Comparison of ENCODE assay signal across 9 mouse cellular contexts in the genomic region with DNA sequence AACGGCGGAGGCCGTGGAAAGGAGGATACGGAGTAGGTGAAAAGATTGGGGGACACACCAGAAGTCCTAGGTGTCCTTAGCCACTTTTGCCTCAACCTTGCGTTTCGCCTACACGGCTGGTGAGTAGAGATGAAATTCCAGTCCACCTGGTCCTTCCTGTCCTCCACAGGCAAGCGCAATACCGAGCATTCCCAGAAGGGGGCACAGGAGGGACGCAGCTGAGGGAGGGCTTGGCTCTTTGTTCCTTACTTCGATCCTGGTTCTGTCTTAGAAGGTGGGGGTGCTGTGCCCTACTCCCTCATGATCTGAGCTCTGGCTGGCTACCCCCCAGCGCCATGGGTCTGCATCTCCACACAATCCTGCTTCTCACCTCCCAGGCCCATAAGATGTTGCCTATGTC. TPM values are rescaled to one million over a fixed set of nuclear protein-coding genes. Genes with fewer than 3 reads are reported as not detected.
DNase-seq lines count a peak whose midpoint lies in the region; ATAC-seq and TF ChIP-seq lines count a peak whose summit lies in the region.
"Had no signal": no experiment of that assay in that cellular context is flagged by ENCODE, and none has a peak within 500 bp of the region (broad histone marks: within the 10 kb centered on the region; RNA-seq: fewer than 3 reads in every experiment).

No protein-coding gene starts in this region.

- no peak overlapping the region for H3K27ac ChIP-seq in ES-E14 (ENCODE audit: insufficient read depth, low read depth, low read length, poor library complexity, severe bottlenecking)
- H3K27ac ChIP-seq in cerebellum, adult 2 months (ENCODE audit: insufficient read depth, low read length): no peak overlapping the region
- no peak overlapping the region for H3K27ac ChIP-seq in gastrocnemius, adult 2 months
- H3K27ac ChIP-seq in small intestine, adult 2 months (ENCODE audit: insufficient read depth, low read depth, low read length): no peak overlapping the region
- H3K27ac ChIP-seq: heart, embryonic 13.5 days had no signal

- 0 out of 2 replicates have a peak overlapping the region, but pooled peaks have one; percentile 39 for H3K9ac ChIP-seq in ES-E14 (ENCODE audit: insufficient read depth, low read depth, low read length, poor library complexity, severe bottlenecking)
- H3K9ac ChIP-seq: heart, embryonic 13.5 days had no signal

- peaks cover 0 to 3% of the 10 kb centered on the region in 2 experiments; a peak in 1 of 4 replicates for H3K4me1 ChIP-seq in ES-E14 (ENCODE audit: control insufficient read depth in 2 of 2, insufficient read depth in 2 of 2, low read length in 2 of 2, poor library complexity in 1 of 2)
- H3K4me1 ChIP-seq in cerebellum, adult 2 months (ENCODE audit: control insufficient read depth, insufficient read depth, low read length): peaks cover 19% of the 10 kb centered on the region
- peaks cover 36% of the 10 kb centered on the region for H3K4me1 ChIP-seq in small intestine, adult 2 months (ENCODE audit: control insufficient read depth, insufficient read depth, insufficient read length, low read length)
- H3K4me1 ChIP-seq: heart, embryonic 13.5 days had no signal

- 23% methylated on average over 12 of the region's 12 CpGs for WGBS in cerebellum, adult 2 months
- 54% methylated on average over 12 of the region's 12 CpGs for WGBS in small intestine, adult 2 months

- no peak for TF ChIP-seq POLR2A in cerebellum, adult 2 months (IDR thresholded peaks at IDR 0.05; ENCODE audit: borderline replicate concordance, insufficient read depth, low read length)
- no peak for TF ChIP-seq POLR2A in small intestine, adult 2 months (IDR thresholded peaks at IDR 0.05; ENCODE audit: low read depth, low read length)

- no peaks in the 10 kb centered on the region; the same call in 1 of the 2 replicates for H3K36me3 ChIP-seq in ES-E14 (ENCODE audit: control insufficient read depth, insufficient read depth, low read length, poor library complexity, severe bottlenecking)
- no peaks in the 10 kb centered on the region for H3K36me3 ChIP-seq in small intestine, adult 2 months (ENCODE audit: control insufficient read depth, insufficient read depth, low read length)
- H3K36me3 ChIP-seq: heart, embryonic 13.5 days had no signal

- ATAC-seq in monocyte, adult 5-6 weeks (replicated peaks; ENCODE audit: insufficient number of reproducible peaks, low FRiP score, low TSS enrichment, poor library complexity, severe bottlenecking): no peak

- intact Hi-C loops in gastrocnemius, adult 2 months (cut with DNase I): loop anchor here (2.0 to 10.0 kb wide), 2 partner anchors 40 to 336 kb away; partner anchors contain the start of genes Cfap74 and Ssu72

- H3K4me3 ChIP-seq in ES-E14 (ENCODE audit: insufficient read depth in 1 of 2, low read depth in 1 of 2, low read length in 2 of 2, poor library complexity in 1 of 2, severe bottlenecking in 1 of 2): peak overlapping the region in 1 of 2 experiments; percentile 41; a peak in 1 of 4 replicates
- no peak overlapping the region for H3K4me3 ChIP-seq in cerebellum, adult 2 months (replicated peaks; ENCODE audit: insufficient read depth, low read depth, low read length)
- no peak overlapping the region for H3K4me3 ChIP-seq in gastrocnemius, adult 2 months
- H3K4me3 ChIP-seq in small intestine, adult 2 months (ENCODE audit: low read depth, low read length): no peak overlapping the region
- H3K4me3 ChIP-seq: heart, embryonic 13.5 days had no signal

- H3K27me3 ChIP-seq in cerebellum, adult 2 months (ENCODE audit: control insufficient read depth, insufficient read depth, low read length): no peaks in the 10 kb centered on the region
- no peaks in the 10 kb centered on the region for H3K27me3 ChIP-seq in small intestine, adult 2 months (ENCODE audit: control insufficient read depth, insufficient read depth, low read length)

- H3K9me3 ChIP-seq in ES-E14 (ENCODE audit: control insufficient read depth, insufficient read depth, low read depth, low read length): no peaks in the 10 kb centered on the region
- H3K9me3 ChIP-seq: heart, embryonic 13.5 days had no signal

- in situ Hi-C loops in ES-E14 (cut with MboI; ENCODE audit: low sequenced_read_pairs in 2 of 2, unreplicated experiment in 2 of 2): no loop called here

- peak; percentile 37 for DNase-seq in 416B (ENCODE audit: low read depth)
- DNase-seq in ES-E14 (ENCODE audit: low read depth, low spot score): peak; percentile 73
- DNase-seq in cerebellum, adult 2 months: peak; percentile 86 to 96
- DNase-seq in gastrocnemius, adult 2 months: peak; percentile 81
- peak; percentile 64 to 84 for DNase-seq in layer of hippocampus, adult 18-20 months (ENCODE audit: low spot score in 2 of 2)
- peak; percentile 86 for DNase-seq in lung, postnatal 14 days

- peak; percentile 99 for TF ChIP-seq CTCF in cerebellum, adult 2 months (IDR thresholded peaks at IDR 0.05; ENCODE audit: borderline replicate concordance, insufficient read depth, low read depth, low read length)
- peak; percentile 93 for TF ChIP-seq CTCF in gastrocnemius, adult 2 months (IDR thresholded peaks at IDR 0.05)
- peak; percentile 83 for TF ChIP-seq CTCF in small intestine, adult 2 months (IDR thresholded peaks at IDR 0.05; ENCODE audit: extremely low read depth, insufficient read length, insufficient replicate concordance, low read depth, low read length)

TF ChIP-seq in ES-E14, 5 proteins besides CTCF, POLR2A, EP300 and RAD21:
- TF ChIP-seq ZNF384 (IDR thresholded peaks at IDR 0.05; ENCODE audit: low read depth, low read length) (no peak), HCFC1 (IDR thresholded peaks at IDR 0.05; ENCODE audit: borderline replicate concordance, insufficient read depth, low read length) (no peak)

RNA-seq across cellular contexts. Expression of gene Prkcz, which starts 7.5 kb away (rescaled TPM):
- total RNA-seq in ES-E14 (2012; rRNA removed): 17.0 and 19.5 TPM in 2 replicates
- 245 and 253 TPM in 2 replicates for polyA plus RNA-seq in cerebellum, adult 2 months (2012; rRNA removed)
- total RNA-seq in gastrocnemius, adult 2 months (2021): 1 to 10 TPM; 1.1 to 2.1 TPM
- total RNA-seq in layer of hippocampus, adult 18-20 months (2021): 100 to 1,000 TPM; 160 to 168 TPM
- 22.1 and 73.8 TPM in 2 replicates for polyA plus RNA-seq in small intestine, adult 2 months (2012; rRNA removed)
- 0.78 to 2.3 TPM in 2 of 3 replicates, not detected in the other for total RNA-seq in monocyte, adult 5-6 weeks (2017)

RNA-seq across cellular contexts. Expression of gene Gabrd, which starts 29.2 kb away (rescaled TPM):
- total RNA-seq in ES-E14 (2012; rRNA removed): not detected in 2 replicates
- polyA plus RNA-seq in cerebellum, adult 2 months (2012; rRNA removed): 243 and 290 TPM in 2 replicates
- under 1 TPM; 0.20 TPM for total RNA-seq in gastrocnemius, adult 2 months (2021)
- total RNA-seq in layer of hippocampus, adult 18-20 months (2021): 10 to 100 TPM; 26.8 to 27.0 TPM
- polyA plus RNA-seq in small intestine, adult 2 months (2012; rRNA removed): 0.55 and 1.3 TPM in 2 replicates
- 1.1 TPM in 1 of 3 replicates, not detected in the others for total RNA-seq in monocyte, adult 5-6 weeks (2017)
- polyA plus RNA-seq: heart, embryonic 13.5 days had no signal

RNA-seq across cellular contexts. Expression of gene Cfap74, which starts 40.3 kb away (rescaled TPM):
- 4.8 and 5.0 TPM in 2 replicates for total RNA-seq in ES-E14 (2012; rRNA removed)
- polyA plus RNA-seq in cerebellum, adult 2 months (2012; rRNA removed): 18.7 and 22.0 TPM in 2 replicates
- total RNA-seq in gastrocnemius, adult 2 months (2021): 1 to 10 TPM in 1 of 2 experiments, under 1 TPM in 1; 0.23 to 1.0 TPM
- total RNA-seq in layer of hippocampus, adult 18-20 months (2021): 10 to 100 TPM; 10.5 to 11.1 TPM
- 0.11 and 1.4 TPM in 2 replicates for polyA plus RNA-seq in small intestine, adult 2 months (2012; rRNA removed)
- 0.64 to 2.0 TPM (median 1.7 TPM) in 3 replicates for total RNA-seq in monocyte, adult 5-6 weeks (2017)

Comparison
In these comparisons a context has a peak if more than half of its experiments do, and no peak if none do; other contexts are left out.
1. DNase-seq: peak in every context shown above with its lines; median percentile 91 in cerebellum, adult 2 months; 86 in lung, postnatal 14 days; 81 in gastrocnemius, adult 2 months; 74 in layer of hippocampus, adult 18-20 months; 73 in ES-E14; 37 in 416B.
2. RNA of gene Gabrd, which starts 29.2 kb away (total RNA-seq): 26.8 to 27.0 TPM in layer of hippocampus, adult 18-20 months; 1.1 TPM in monocyte, adult 5-6 weeks, 0.20 TPM in gastrocnemius, adult 2 months and not detected in ES-E14; every median in the first group is over 10 times any median in the second.
3. Peak in every context shown above with its lines, with median percentiles within 50 percentile points of each other: CTCF ChIP-seq.